Mouse (Mus musculus) limb, embryonic 11.5 days (tissue): ENCODE results near the gene Dus1l. TPM values are rescaled to one million over a fixed set of nuclear protein-coding genes. Genes with fewer than 3 reads are reported as not detected.
"Not testable (repeated sequence)": the region's sequence is repeated elsewhere in the genome, so short reads cannot be mapped to it uniquely, and the experiment has no call there.

Source experiments
- ATAC-seq: fragments of 200-750 bp; cut with Nextera tagmentation; 2 replicates; pipeline ENCODE4 v1.8.0; 2017; ENCODE audit warnings: low read depth; ENCODE audit not compliant: insufficient number of reproducible peaks, low FRiP score, low TSS enrichment
- DNase-seq: peaks from one replicate; pipeline ENCODE4 v3.0.0-alpha.2; 2015; ENCODE audit warnings: low spot score
- H3K27ac ChIP-seq: fragments of 300-500 bp; sonication (generic); replicated peaks from 2 replicates; pipeline ENCODE4 v1.5.1; 2014; ENCODE audit warnings: low read depth, mild to moderate bottlenecking, low read length
- H3K27me3 ChIP-seq: fragments of 300-500 bp; sonication (generic); 2 replicates; pipeline ENCODE4 v1.6.1; 2014; ENCODE audit warnings: mild to moderate bottlenecking, low read length, mixed read lengths; ENCODE audit not compliant: control insufficient read depth, insufficient read depth
- H3K36me3 ChIP-seq: fragments of 300-500 bp; sonication (generic); 2 replicates; pipeline ENCODE4 v1.6.1; 2014; ENCODE audit warnings: mild to moderate bottlenecking, low read length, moderate library complexity, mixed read lengths; ENCODE audit not compliant: control insufficient read depth, insufficient read depth
- H3K4me1 ChIP-seq: fragments of 300-500 bp; sonication (generic); 2 replicates; pipeline ENCODE4 v1.6.1; 2014; ENCODE audit warnings: low read length, mixed read lengths; ENCODE audit not compliant: control insufficient read depth, insufficient read depth
- H3K4me2 ChIP-seq: fragments of 300-500 bp; sonication (generic); 2 replicates; pipeline ENCODE4 v1.6.1; 2014; ENCODE audit warnings: low read depth, mild to moderate bottlenecking, moderate library complexity; ENCODE audit not compliant: severe bottlenecking
- H3K4me3 ChIP-seq: fragments of 300-500 bp; sonication (generic); 2 replicates; pipeline ENCODE4 v1.5.1; 2014; ENCODE audit warnings: low read depth, low read length
- H3K9ac ChIP-seq: fragments of 300-500 bp; sonication (generic); 2 replicates; pipeline ENCODE4 v1.6.1; 2014; ENCODE audit warnings: mild to moderate bottlenecking, low read length
- H3K9me3 ChIP-seq: fragments of 300-500 bp; sonication (generic); 2 replicates; pipeline ENCODE4 v1.6.1; 2016; ENCODE audit warnings: low read length; ENCODE audit not compliant: control insufficient read depth
- WGBS: fragments of 180-500 bp; shearing (Covaris S2); extraction: QIAGEN DNeasy Blood & Tissue Kit; methylation state at CpG from one replicate; pipeline ENCODE4 v1.1.7; 2014; 5-methylcytosine and 5-hydroxymethylcytosine counted together
- polyA plus RNA-seq: library from polyadenylated mRNA; unstranded; fragments of >200 nt; fragmentation: Nextera tagmentation; extraction: Ambion mirVana; gene quantifications from 2 replicates; pipeline ENCODE4 v1.2.1, GENCODE M21; 2014

Gene Dus1l
- polyA plus RNA-seq: 87.4 and 95.9 TPM in 2 replicates

- Histone ChIP-seq H3K4me1 (peaks cover 7% of the 10 kb centered on the region), H3K36me3 (peaks cover 15% of the 10 kb centered on the region; the same call in 1 of the 2 replicates), H3K27ac (peak within 1 kb of the TSS; percentile 57; the same call in 1 of the 2 replicates), H3K4me3 (peak within 1 kb of the TSS; percentile 98), H3K9ac (peak within 1 kb of the TSS; percentile 90), H3K4me2 (peak within 1 kb of the TSS; percentile 90), H3K9me3 (no peaks in the 10 kb centered on the region), H3K27me3 (no peaks in the 10 kb centered on the region)
- ATAC-seq (peak; percentile 71), DNase-seq (peak; percentile 100)
- WGBS: 2% methylated on average over 59 of the region's 59 CpGs
These were observed at the start of gene Dus1l for GRCm38 (mm10) chr11:120795756-120796613. Gene Dus1l, minus strand, starts transcription at chr11:120796403.

GRCm38 (mm10) chr11:120844329-120844728 is 48.1 kb upstream of the Dus1l start:
- Histone ChIP-seq H3K4me3 (no peak overlapping the region), H3K27ac (no peak overlapping the region), H3K36me3 (no peaks in the 10 kb centered on the region), H3K9me3 (no peaks in the 10 kb centered on the region), H3K4me2 (no peak overlapping the region), H3K4me1 (no peaks in the 10 kb centered on the region), H3K9ac (no peak overlapping the region), H3K27me3 (no peaks in the 10 kb centered on the region)
- ATAC-seq (no peak), DNase-seq (no peak)
- WGBS: 87% methylated on average over 4 of the region's 4 CpGs

- H3K4me2 ChIP-seq: no peak overlapping the region
- no peaks in the 10 kb centered on the region for H3K9me3 ChIP-seq
- H3K9ac ChIP-seq: no peak overlapping the region
- no peak overlapping the region for H3K27ac ChIP-seq
- ATAC-seq (no peak), DNase-seq (no peak)
- no peaks in the 10 kb centered on the region for H3K4me1 ChIP-seq
- WGBS: 84% methylated on average over 8 of the region's 8 CpGs
- no peak overlapping the region for H3K4me3 ChIP-seq
- H3K27me3 ChIP-seq: no peaks in the 10 kb centered on the region
- H3K36me3 ChIP-seq: no peaks in the 10 kb centered on the region
These were observed 37.5 kb upstream of the Dus1l start for GRCm38 (mm10) chr11:120833555-120834280.

GRCm38 (mm10) chr11:120832962-120833361 is 36.8 kb upstream of the Dus1l start:
- H3K9ac ChIP-seq, H3K9me3 ChIP-seq, DNase-seq, H3K4me3 ChIP-seq, H3K36me3 ChIP-seq, H3K27ac ChIP-seq, H3K4me1 ChIP-seq, ATAC-seq, H3K27me3 ChIP-seq, H3K4me2 ChIP-seq: not testable (repeated sequence)
- WGBS: 95% methylated on average over 5 of the region's 5 CpGs

GRCm38 (mm10) chr11:120831659-120832440 is 35.6 kb upstream of the Dus1l start:
- Histone ChIP-seq H3K36me3 (no peaks in the 10 kb centered on the region), H3K4me2 (no peak overlapping the region), H3K4me3 (no peak overlapping the region), H3K27ac (no peak overlapping the region), H3K9me3 (no peaks in the 10 kb centered on the region), H3K9ac (no peak overlapping the region), H3K27me3 (no peaks in the 10 kb centered on the region), H3K4me1 (no peaks in the 10 kb centered on the region)
- DNase-seq: no peak
- WGBS: 91% methylated on average over 3 of the region's 3 CpGs
- no peak for ATAC-seq

- H3K9me3 ChIP-seq: no peaks in the 10 kb centered on the region
- H3K4me2 ChIP-seq: no peak overlapping the region
- H3K9ac ChIP-seq: no peak overlapping the region
- no peaks in the 10 kb centered on the region for H3K36me3 ChIP-seq
- 84% methylated on average over 12 of the region's 12 CpGs for WGBS
- ATAC-seq (no peak), DNase-seq (no peak)
- peaks cover 3% of the 10 kb centered on the region; the same call in 1 of the 2 replicates for H3K4me1 ChIP-seq
- no peak overlapping the region for H3K4me3 ChIP-seq
- H3K27me3 ChIP-seq: no peaks in the 10 kb centered on the region
- no peak overlapping the region for H3K27ac ChIP-seq
These were observed 34.5 kb upstream of the Dus1l start for GRCm38 (mm10) chr11:120830686-120831085.

- DNase-seq: no peak
- Histone ChIP-seq H3K4me3 (no peak overlapping the region), H3K36me3 (no peaks in the 10 kb centered on the region), H3K4me1 (peaks cover 10% of the 10 kb centered on the region), H3K27me3 (no peaks in the 10 kb centered on the region), H3K9me3 (no peaks in the 10 kb centered on the region), H3K4me2 (no peak overlapping the region), H3K27ac (no peak overlapping the region), H3K9ac (no peak overlapping the region)
- ATAC-seq: no peak
- WGBS: 89% methylated on average over 10 of the region's 10 CpGs
These were observed 33.7 kb upstream of the Dus1l start for GRCm38 (mm10) chr11:120829757-120830532.
